Mouse (Mus musculus) frontal cortex, postnatal 25 days (tissue): ENCODE results near the gene Srrm2.

Experiments used
- DNase-seq, 2 experiments: peaks; one replicate each; pipeline ENCODE4 v3.0.0; 2022; ENCODE audit warnings: low spot score in 2 of 2

The Srrm2 gene

DNA sequence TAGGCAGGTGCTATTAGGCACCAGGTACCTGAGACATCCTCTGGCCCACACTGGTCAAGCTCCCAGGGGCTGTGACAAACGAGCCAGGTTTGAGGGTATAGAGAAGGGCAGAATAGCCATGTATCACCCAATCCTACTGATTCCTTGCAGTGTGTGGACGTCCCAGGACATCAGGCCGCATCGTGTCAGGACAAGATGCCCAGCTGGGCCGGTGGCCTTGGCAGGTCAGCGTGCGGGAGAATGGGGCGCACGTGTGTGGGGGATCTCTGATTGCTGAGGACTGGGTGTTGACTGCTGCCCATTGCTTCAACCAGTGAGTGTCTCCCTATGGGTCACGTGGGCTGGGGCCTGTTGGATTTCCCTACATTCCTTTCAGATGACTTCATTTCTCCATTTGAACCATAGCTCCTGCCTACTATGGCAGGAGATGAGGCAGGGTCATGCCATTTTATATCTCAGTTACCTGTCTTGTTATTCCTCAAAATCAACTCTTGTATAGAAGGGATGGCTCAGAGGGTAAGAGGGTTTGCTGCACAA, 64.0 kb downstream of the Srrm2 start:
- DNase-seq: no peak

DNA sequence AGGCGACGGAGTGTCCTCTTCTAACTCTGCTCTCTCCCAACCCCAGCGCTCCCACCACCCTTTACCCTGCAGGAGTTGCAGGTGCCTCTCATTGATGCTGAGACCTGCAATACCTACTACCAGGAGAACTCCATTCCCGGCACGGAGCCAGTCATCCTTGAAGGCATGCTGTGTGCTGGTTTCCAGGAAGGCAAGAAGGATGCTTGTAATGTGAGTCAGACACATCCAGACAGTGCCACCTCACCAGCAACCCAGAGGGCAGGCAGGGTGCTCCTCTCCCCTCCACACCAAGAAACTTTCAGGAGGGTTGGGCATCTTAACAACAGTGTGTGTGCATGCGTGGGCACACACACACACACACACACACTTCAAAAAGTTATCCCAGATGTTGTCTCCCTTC, 66.9 kb downstream of the Srrm2 start:
- no peak for DNase-seq

DNA sequence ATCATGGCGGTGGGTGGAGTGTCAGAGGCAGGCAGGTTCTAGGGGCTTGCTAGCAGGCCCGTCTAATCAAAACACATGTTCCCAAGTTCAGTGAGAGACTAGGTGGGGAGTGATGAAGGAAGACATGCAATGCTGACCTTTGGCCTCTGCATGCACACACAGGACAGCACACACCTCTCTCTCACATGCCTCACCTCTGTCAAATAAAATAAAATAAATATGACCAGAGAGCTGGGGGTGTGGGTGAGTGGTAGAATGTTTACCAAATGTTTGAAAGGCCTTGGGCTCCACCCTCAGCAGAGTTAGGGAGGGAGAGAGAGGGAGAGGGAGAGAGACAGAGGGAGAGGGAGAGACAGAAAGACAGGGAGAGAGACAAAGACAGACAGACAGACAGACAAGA, 67.6 kb downstream of the Srrm2 start:
- DNase-seq: no peak

DNA sequence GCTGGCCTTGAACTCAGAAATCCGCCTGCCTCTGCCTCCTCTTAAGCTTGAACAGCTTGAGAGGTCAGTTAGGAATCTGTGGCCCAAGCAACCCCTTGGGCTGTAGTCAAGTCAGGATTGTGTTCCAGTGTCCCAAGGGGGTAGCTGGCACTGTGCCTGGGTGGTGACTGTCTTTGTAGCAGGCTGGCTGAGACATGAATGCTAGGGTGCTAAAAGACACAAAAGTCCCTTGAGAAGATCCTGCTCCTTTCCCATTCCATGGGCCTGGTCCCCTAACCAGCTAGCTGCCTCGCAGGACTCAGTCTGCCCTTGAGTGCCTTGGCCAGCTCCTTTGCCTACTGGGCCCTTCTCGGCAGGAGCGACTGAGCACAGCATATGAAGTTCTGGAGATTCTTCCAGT, 72.6 kb downstream of the Srrm2 start:
- DNase-seq: no peak

DNA sequence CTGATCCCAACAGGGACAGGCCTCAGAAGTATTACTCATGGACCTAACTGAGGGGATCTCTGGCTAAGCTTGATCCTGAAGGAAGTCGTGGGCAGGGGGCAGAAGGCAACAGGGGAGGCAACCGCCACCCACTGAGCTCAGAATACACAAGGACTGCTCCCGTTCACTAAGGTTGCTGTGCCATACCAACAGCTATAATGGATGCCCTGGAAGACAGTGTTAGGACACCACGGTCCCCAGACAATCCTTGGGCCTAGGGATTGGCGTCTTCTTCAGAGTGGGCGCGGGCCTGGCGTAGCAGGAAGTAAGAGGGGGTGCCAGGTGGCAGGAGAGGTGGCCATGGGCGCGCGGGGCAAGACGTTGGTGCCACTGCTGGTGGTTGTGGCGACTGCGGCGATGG, 77.4 kb downstream of the Srrm2 start, which contains the start of gene Prss21:
Gene Prss21 (plus strand): TSS at position 301 of the 400 bp plus-strand sequence.
- DNase-seq: no peak

DNA sequence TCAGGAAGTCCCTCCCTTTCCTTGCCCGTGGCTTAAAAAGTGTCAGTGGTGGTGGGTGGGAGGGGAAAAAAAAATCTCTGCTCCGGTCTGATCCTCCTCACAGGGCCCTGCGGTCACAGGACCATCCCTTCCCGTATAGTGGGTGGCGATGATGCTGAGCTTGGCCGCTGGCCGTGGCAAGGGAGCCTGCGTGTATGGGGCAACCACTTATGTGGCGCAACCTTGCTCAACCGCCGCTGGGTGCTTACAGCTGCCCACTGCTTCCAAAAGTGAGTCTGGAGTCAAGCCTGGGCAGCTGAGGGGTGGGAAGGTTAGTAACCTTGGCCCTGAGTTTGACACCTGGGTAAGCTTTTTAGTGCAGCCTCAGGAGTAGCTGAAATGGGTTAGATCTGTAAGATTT, 78.2 kb downstream of the Srrm2 start:
- no peak for DNase-seq
